Mouse (Mus musculus) midbrain, embryonic 16.5 days (tissue): ENCODE measurements around the gene Stra6l. TPM values are rescaled to one million over a fixed set of nuclear protein-coding genes. Genes with fewer than 3 reads are reported as not detected.

Experiments used
- ATAC-seq: fragments of 200-750 bp; cut with Nextera tagmentation; 2 replicates; pipeline ENCODE4 v1.8.0; 2017; ENCODE audit warnings: moderate TSS enrichment
- H3K27ac ChIP-seq: fragments of 300-500 bp; sonication (generic); 2 replicates; pipeline ENCODE4 v1.5.1; 2014; ENCODE audit warnings: mild to moderate bottlenecking, low read length, mixed read lengths
- H3K27me3 ChIP-seq: fragments of 300-500 bp; sonication (generic); 2 replicates; pipeline ENCODE4 v1.6.1; 2014; ENCODE audit warnings: low read depth, low read length, mixed read lengths; ENCODE audit not compliant: control insufficient read depth, insufficient read depth
- H3K36me3 ChIP-seq: fragments of 300-500 bp; sonication (generic); 2 replicates; pipeline ENCODE4 v1.6.1; 2014; ENCODE audit warnings: mild to moderate bottlenecking, low read length, moderate library complexity, mixed read lengths; ENCODE audit not compliant: control insufficient read depth, insufficient read depth
- H3K4me1 ChIP-seq: fragments of 300-500 bp; sonication (generic); 2 replicates; pipeline ENCODE4 v1.6.1; 2014; ENCODE audit warnings: mild to moderate bottlenecking, low read length, mixed read lengths; ENCODE audit not compliant: control insufficient read depth, insufficient read depth
- H3K4me2 ChIP-seq: fragments of 300-500 bp; sonication (generic); 2 replicates; pipeline ENCODE4 v1.6.1; 2014; ENCODE audit warnings: mild to moderate bottlenecking, low read length, mixed read lengths
- H3K4me3 ChIP-seq: fragments of 300-500 bp; sonication (generic); 2 replicates; pipeline ENCODE4 v1.5.1; 2014; ENCODE audit warnings: low read depth, mild to moderate bottlenecking, low read length, moderate library complexity, mixed read lengths
- H3K9ac ChIP-seq: fragments of 300-500 bp; sonication (generic); 2 replicates; pipeline ENCODE4 v1.6.1; 2014; ENCODE audit warnings: low read depth, low read length, mixed read lengths
- H3K9me3 ChIP-seq: fragments of 300-500 bp; sonication (generic); replicated peaks from 2 replicates; pipeline ENCODE4 v1.6.1; 2014; ENCODE audit warnings: mild to moderate bottlenecking, low read length, mixed read lengths; ENCODE audit not compliant: control insufficient read depth, poor library complexity, severe bottlenecking
- WGBS: fragments of 180-500 bp; shearing (Covaris S2); extraction: QIAGEN DNeasy Blood & Tissue Kit; methylation state at CpG from one replicate; pipeline ENCODE4 v1.1.7; 2014; 5-methylcytosine and 5-hydroxymethylcytosine counted together
- polyA plus RNA-seq: library from polyadenylated mRNA; unstranded; fragments of >200 nt; fragmentation: Nextera tagmentation; extraction: Ambion mirVana; gene quantifications from 2 replicates; pipeline ENCODE4 v1.2.1, GENCODE M21; 2015

The Stra6l gene
- polyA plus RNA-seq, 1 experiment from 2014 or later = 1.0 TPM

- no peaks in the 10 kb centered on the region for H3K36me3 ChIP-seq
- peak; percentile 59 for ATAC-seq
- H3K4me2 ChIP-seq = peak overlapping the region; percentile 45
- WGBS = 2% methylated on average over 17 of the region's 17 CpGs
- H3K27me3 ChIP-seq = no peaks in the 10 kb centered on the region
- H3K9ac ChIP-seq = peak overlapping the region; percentile 51
- H3K9me3 ChIP-seq = no peaks in the 10 kb centered on the region
- peak overlapping the region; percentile 77 for H3K27ac ChIP-seq
- H3K4me3 ChIP-seq = peak overlapping the region; percentile 20
- H3K4me1 ChIP-seq = peaks cover 49% of the 10 kb centered on the region
Observed at GRCm38 (mm10) chr4:45819208-45819931, 29.1 kb upstream of the Stra6l start.

GRCm38 (mm10) chr4:45820074-45820830 lies 28.2 kb upstream of the Stra6l start:
- WGBS = 41% methylated on average over 8 of the region's 8 CpGs
- Histone ChIP-seq H3K27me3 (peaks cover 2% of the 10 kb centered on the region; the same call in 1 of the 2 replicates), H3K27ac (peak overlapping the region; percentile 77), H3K36me3 (no peaks in the 10 kb centered on the region), H3K4me2 (peak overlapping the region; percentile 45), H3K9ac (no peak overlapping the region; the same call in 1 of the 2 replicates), H3K4me3 (0 out of 2 replicates have a peak overlapping the region, but pooled peaks have one; percentile 20), H3K9me3 (no peaks in the 10 kb centered on the region), H3K4me1 (peaks cover 55% of the 10 kb centered on the region)
- no peak for ATAC-seq

GRCm38 (mm10) chr4:45821995-45822394 lies 26.5 kb upstream of the Stra6l start:
- no peak for ATAC-seq
- Histone ChIP-seq H3K4me1 (peaks cover 58% of the 10 kb centered on the region), H3K27me3 (peaks cover 2% of the 10 kb centered on the region; the same call in 1 of the 2 replicates), H3K36me3 (no peaks in the 10 kb centered on the region), H3K27ac (peak overlapping the region; percentile 47), H3K9ac (no peak overlapping the region), H3K9me3 (no peaks in the 10 kb centered on the region), H3K4me3 (no peak overlapping the region), H3K4me2 (no peak overlapping the region)
- WGBS = 37% methylated on average over 3 of the region's 3 CpGs

- Histone ChIP-seq H3K4me1 (peaks cover 57% of the 10 kb centered on the region), H3K9me3 (no peaks in the 10 kb centered on the region), H3K4me3 (peak overlapping the region; percentile 54), H3K27ac (peak overlapping the region; percentile 94), H3K27me3 (peaks cover 5% of the 10 kb centered on the region; the same call in 1 of the 2 replicates), H3K36me3 (no peaks in the 10 kb centered on the region), H3K4me2 (peak overlapping the region; percentile 72), H3K9ac (peak overlapping the region; percentile 67)
- ATAC-seq = peak; percentile 36
- WGBS = 7% methylated on average over 11 of the region's 11 CpGs
Observed at GRCm38 (mm10) chr4:45822781-45823575, 25.5 kb upstream of the Stra6l start.

- Histone ChIP-seq H3K9ac (peak overlapping the region; percentile 67), H3K27me3 (peaks cover 5% of the 10 kb centered on the region; the same call in 1 of the 2 replicates), H3K9me3 (no peaks in the 10 kb centered on the region), H3K27ac (peak overlapping the region; percentile 94), H3K4me3 (peak overlapping the region; percentile 54), H3K36me3 (no peaks in the 10 kb centered on the region), H3K4me2 (peak overlapping the region; percentile 72), H3K4me1 (peaks cover 45% of the 10 kb centered on the region)
- WGBS = 3% methylated on average over 10 of the region's 10 CpGs
- ATAC-seq = peak; percentile 52
Observed at GRCm38 (mm10) chr4:45824049-45824760, 24.3 kb upstream of the Stra6l start.

GRCm38 (mm10) chr4:45824761-45825556 lies 23.5 kb upstream of the Stra6l start:
- 18% methylated on average over 14 of the region's 14 CpGs for WGBS
- Histone ChIP-seq H3K9me3 (no peaks in the 10 kb centered on the region), H3K4me3 (peak overlapping the region; percentile 54), H3K27me3 (peaks cover 5% of the 10 kb centered on the region; the same call in 1 of the 2 replicates), H3K4me2 (peak overlapping the region; percentile 72), H3K4me1 (peaks cover 39% of the 10 kb centered on the region), H3K36me3 (no peaks in the 10 kb centered on the region), H3K27ac (peak overlapping the region; percentile 94), H3K9ac (peak overlapping the region; percentile 67)
- ATAC-seq = no peak

- H3K27ac ChIP-seq = peak within 1 kb of the TSS; percentile 94
- H3K27me3 ChIP-seq = peaks cover 5% of the 10 kb centered on the region; the same call in 1 of the 2 replicates
- H3K9ac ChIP-seq = peak within 1 kb of the TSS; percentile 73
- H3K4me1 ChIP-seq = peaks cover 44% of the 10 kb centered on the region
- H3K9me3 ChIP-seq = no peaks in the 10 kb centered on the region
- H3K4me3 ChIP-seq = peak within 1 kb of the TSS; percentile 54
- H3K4me2 ChIP-seq = peak within 1 kb of the TSS; percentile 72
- under 1% methylated on average over 89 of the region's 91 CpGs for WGBS
- ATAC-seq = peak; percentile 27; the same call in 1 of the 2 replicates
- H3K36me3 ChIP-seq = no peaks in the 10 kb centered on the region
Observed at GRCm38 (mm10) chr4:45826275-45827040, 22.0 kb upstream of the Stra6l start, which contains the start of gene Igfbpl1. Gene Igfbpl1, minus strand, starts transcription at chr4:45826923.
